Mouse (Mus musculus): Measurements from ENCODE around the gene Nxph3. TPM values are rescaled to one million over a fixed set of nuclear protein-coding genes. Genes with fewer than 3 reads are reported as not detected.

Nxph3 gene
- 10 to 100 TPM; 32.5 to 46.2 TPM for total RNA-seq (2021)
- long read RNA-seq, experiment 1, partial matches to known transcripts = 0 of 5 reads
- long read RNA-seq, experiment 1, other reads (novel, unspliced or antisense) = 1 of 5 reads
- long read RNA-seq, experiment 2, partial matches to known transcripts = 0 of 8 reads
- long read RNA-seq, experiment 2, other reads (novel, unspliced or antisense) = 5 of 8 reads

- intact Hi-C loops (cut with DNase I) = no loop called here
- DNase-seq (ENCODE audit: low spot score in 2 of 2) = peak in 1 of 2 experiments; percentile 50
Observed at GRCm38 (mm10) chr11:95514298-95514861, at the start of gene Nxph3. Gene Nxph3, minus strand, starts transcription at chr11:95514570.

- intact Hi-C loops (cut with DNase I) = no loop called here
- DNase-seq (ENCODE audit: low spot score in 2 of 2) = no peak
Observed at GRCm38 (mm10) chr11:95563849-95564248, 49.5 kb upstream of the Nxph3 start.

GRCm38 (mm10) chr11:95560773-95561172, 46.4 kb upstream of the Nxph3 start:
- intact Hi-C loops (cut with DNase I) = no loop called here
- DNase-seq (ENCODE audit: low spot score in 2 of 2) = peak in 1 of 2 experiments; percentile 19

GRCm38 (mm10) chr11:95559761-95560160, 45.4 kb upstream of the Nxph3 start:
- intact Hi-C loops (cut with DNase I) = no loop called here

DNA sequence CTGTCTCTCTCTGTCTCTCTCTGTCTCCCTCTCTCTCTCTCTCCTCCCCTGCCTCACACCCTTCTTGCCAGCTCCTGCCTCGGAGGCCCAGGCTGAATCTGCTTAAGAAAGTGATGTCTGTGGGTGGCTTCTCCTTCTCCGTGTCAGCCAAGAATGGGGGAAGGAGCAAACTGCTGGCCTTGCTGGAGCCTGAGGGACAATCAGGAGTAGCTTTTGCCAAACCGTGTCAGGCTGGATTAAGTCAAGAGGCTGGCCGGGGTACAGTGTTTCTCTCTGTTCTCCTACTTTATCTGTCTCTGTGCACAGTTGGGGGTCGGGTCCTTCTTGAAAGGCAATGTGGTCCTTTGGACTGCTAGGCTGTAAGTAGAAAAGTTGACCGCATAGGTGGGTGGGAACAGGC, 43.3 kb upstream of the Nxph3 start:
- intact Hi-C loops (cut with DNase I) = no loop called here
- no peak for DNase-seq (ENCODE audit: low spot score in 2 of 2)

More at GRCm38 (mm10) chr11:95559761-95560160, 45.4 kb upstream of the Nxph3 start:
- no peak for DNase-seq (ENCODE audit: low spot score in 2 of 2)

DNA sequence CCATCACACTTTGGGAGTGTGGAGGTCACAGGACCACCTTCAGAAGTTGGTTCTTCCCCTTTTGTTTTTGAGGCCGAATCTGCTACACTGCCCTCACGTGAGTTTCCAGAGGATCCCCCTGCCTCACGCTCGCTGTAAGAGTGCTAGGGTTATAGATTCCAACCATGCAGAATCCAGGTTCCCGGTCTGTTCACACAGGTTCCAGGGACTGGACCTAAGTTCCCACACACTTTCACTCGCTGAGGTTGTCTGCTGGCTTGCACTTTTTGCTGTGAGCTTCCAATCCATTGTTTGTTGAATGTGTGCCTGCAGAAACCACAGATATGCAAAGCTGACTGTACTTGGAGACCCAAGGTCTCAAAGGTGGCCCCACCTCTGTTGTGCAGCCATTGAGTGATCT, 42.7 kb upstream of the Nxph3 start:
- no peak for DNase-seq (ENCODE audit: low spot score in 2 of 2)
- intact Hi-C loops (cut with DNase I) = no loop called here

- intact Hi-C loops (cut with DNase I) = no loop called here
- DNase-seq (ENCODE audit: low spot score in 2 of 2) = no peak
Observed at GRCm38 (mm10) chr11:95555279-95555678, 40.9 kb upstream of the Nxph3 start.

DNA sequence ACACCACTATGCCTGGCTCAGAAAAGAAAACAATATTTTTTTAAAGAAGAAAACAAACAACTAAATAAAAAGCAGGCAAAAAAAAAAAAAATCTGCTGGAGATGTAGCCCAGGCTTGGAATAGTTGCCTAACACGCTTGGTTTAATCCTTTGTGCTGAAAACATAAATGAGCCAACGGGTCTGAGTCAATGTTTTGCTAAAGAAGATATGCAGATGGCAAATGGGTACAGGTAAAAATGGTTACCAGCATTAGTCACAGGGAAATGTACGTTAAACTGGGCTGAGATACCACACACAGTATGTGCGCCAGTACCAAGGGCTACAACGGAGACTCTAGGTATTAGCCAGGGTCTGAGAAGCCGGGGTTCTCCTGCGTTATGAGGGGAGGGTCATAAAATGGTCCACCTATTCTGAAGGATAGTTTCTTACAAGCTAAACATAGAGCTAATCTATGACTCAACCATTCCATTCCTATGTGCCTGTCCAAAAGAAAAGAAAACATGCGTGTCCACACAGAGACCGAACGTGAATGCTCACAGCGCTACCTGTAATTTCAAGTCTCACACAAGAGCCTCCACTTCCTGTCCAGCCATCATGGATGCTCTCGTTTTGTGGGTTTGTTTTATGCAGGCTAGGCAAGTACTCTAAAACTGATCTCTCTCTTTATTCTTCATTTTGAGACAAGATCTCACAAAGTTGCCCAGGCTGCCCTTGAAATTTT, 36.1 kb upstream of the Nxph3 start:
- no peak for DNase-seq (ENCODE audit: low spot score in 2 of 2)
- intact Hi-C loops (cut with DNase I) = no loop called here

GRCm38 (mm10) chr11:95546021-95546782, 31.8 kb upstream of the Nxph3 start:
- intact Hi-C loops (cut with DNase I) = no loop called here
- no peak for DNase-seq (ENCODE audit: low spot score in 2 of 2)

DNA sequence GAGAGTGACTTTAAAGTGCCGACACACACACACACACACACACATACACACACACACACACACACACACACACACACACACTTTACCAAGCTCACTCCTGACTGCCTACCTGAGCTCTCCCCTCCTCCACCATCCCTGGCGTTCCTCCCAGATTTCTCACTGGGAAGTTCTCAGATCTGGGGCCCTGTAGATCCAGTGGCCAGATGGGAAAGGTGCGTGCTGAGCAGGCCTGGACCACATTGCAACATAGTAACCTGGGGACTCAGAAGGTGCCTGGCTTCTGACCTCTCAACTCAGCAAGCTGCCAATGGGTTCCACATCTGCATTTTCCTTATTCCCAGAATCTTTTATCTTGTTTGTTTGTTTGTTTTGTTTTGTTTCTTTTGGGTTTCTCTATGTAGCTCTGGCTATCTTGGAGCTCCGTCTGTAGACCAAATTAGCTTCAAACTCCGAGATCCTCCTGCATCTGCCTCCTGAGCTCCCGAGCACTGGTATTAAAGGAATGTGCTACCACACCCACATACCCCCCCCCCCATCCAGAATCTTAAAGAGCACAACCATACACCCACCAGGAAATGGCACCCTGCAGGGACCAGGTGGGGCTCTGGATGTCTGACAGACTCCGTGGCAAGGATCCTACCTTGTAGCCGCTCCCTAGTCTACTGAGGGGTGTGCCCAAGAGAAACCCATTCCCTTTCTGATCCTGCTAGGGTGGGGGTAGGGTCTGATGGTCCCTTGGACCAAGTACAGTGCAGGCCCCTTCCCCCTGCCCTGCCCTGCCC, 30.4 kb upstream of the Nxph3 start:
- DNase-seq (ENCODE audit: low spot score in 2 of 2) = no peak
- intact Hi-C loops (cut with DNase I) = no loop called here

GRCm38 (mm10) chr11:95540637-95541385, 26.4 kb upstream of the Nxph3 start:
- intact Hi-C loops (cut with DNase I) = no loop called here
- DNase-seq (ENCODE audit: low spot score in 2 of 2) = no peak

GRCm38 (mm10) chr11:95538378-95539104, 24.2 kb upstream of the Nxph3 start:
- intact Hi-C loops (cut with DNase I) = no loop called here
- no peak for DNase-seq (ENCODE audit: low spot score in 2 of 2)

GRCm38 (mm10) chr11:95533484-95534160, 19.3 kb upstream of the Nxph3 start:
- peak; percentile 84 to 89 for DNase-seq (ENCODE audit: low spot score in 2 of 2)

DNA sequence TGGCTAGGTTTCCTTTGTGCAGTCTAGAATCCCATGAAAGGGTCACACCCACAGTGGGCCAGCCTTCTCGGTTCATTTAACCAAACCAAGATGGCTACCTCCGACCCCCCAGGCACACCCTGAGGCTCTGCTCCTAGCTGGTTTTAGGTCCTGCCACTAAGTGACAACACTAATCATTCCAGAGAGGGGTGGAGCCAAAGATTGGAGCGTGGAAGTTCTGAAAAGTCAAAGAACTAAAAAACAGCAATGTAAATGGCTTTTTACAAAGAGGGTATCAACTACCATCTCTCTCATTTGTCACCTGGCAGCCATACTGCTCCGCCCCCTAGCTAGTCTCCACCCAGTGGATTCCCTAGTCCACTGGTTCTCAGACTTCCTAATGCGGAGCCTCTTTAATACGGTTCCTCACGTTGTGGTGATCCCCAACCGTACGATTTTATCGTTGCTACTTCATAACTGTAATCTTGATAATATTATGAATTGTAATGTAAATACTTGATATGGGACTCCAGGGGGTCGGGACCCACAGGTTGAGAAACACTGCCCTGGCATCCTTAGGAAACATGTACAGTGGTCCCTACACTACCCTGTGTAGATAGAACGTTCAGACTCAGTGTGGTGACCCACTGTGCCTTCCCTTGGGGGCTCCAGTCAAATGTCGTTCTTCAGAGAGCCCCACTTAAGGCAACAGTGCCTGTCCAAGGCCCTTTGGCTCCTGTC, 18.1 kb upstream of the Nxph3 start:
- intact Hi-C loops (cut with DNase I) = loop anchor here (1.0 kb wide), 1 partner anchor 117 kb away; no protein-coding TSS in a partner anchor
- DNase-seq (ENCODE audit: low spot score in 2 of 2) = no peak

More at GRCm38 (mm10) chr11:95533484-95534160, 19.3 kb upstream of the Nxph3 start:
- intact Hi-C loops (cut with DNase I) = loop anchor here (1.0 kb wide), 2 partner anchors 53 to 116 kb away; no protein-coding TSS in a partner anchor

GRCm38 (mm10) chr11:95528231-95528630, 13.9 kb upstream of the Nxph3 start:
- no peak for DNase-seq (ENCODE audit: low spot score in 2 of 2)
- intact Hi-C loops (cut with DNase I) = loop anchor here (10.0 kb wide), 1 partner anchor 213 kb away; the partner anchor contains the start of gene Kat7

GRCm38 (mm10) chr11:95527307-95527706, 12.9 kb upstream of the Nxph3 start:
- intact Hi-C loops (cut with DNase I) = loop anchor here (10.0 kb wide), 1 partner anchor 213 kb away; the partner anchor contains the start of gene Kat7
- no peak for DNase-seq (ENCODE audit: low spot score in 2 of 2)

Data from left cerebral cortex, postnatal 14 days (tissue).